Mouse (Mus musculus): ENCODE measurements at regions not wholly inside any gene's neighbourhood (a gene's known extent, or its start where the extent isn't known, plus 50 kb on each side); places are given as distances from the start of the nearest gene placed in this dataset.

- Histone ChIP-seq H3K36me3 (ENCODE audit: control insufficient read depth, insufficient read depth, low read length) (no peaks in the 10 kb centered on the region), H3K27me3 (replicated peaks; ENCODE audit: control insufficient read depth, insufficient read depth, low read length) (no peaks in the 10 kb centered on the region), H3K27ac (replicated peaks; ENCODE audit: low read depth, low read length) (no peak overlapping the region), H3K9ac (ENCODE audit: low read depth, low read length) (no peak overlapping the region), H3K9me3 (ENCODE audit: control insufficient read depth, low read length) (no peaks in the 10 kb centered on the region), H3K4me1 (ENCODE audit: control insufficient read depth, insufficient read depth, low read length) (peaks cover 13% of the 10 kb centered on the region), H3K4me2 (ENCODE audit: low read depth, low read length) (no peak overlapping the region), H3K4me3 (ENCODE audit: low read depth, low read length) (no peak overlapping the region)
- DNase-seq (ENCODE audit: low spot score) = no peak
- 66% methylated on average over 5 of the region's 5 CpGs for WGBS
- peak; percentile 44 for ATAC-seq (ENCODE audit: low read depth)
Observed at GRCm38 (mm10) chr6:99934394-99934793, 208.2 kb upstream of the Prok2 start.

- no peaks in the 10 kb centered on the region for H3K36me3 ChIP-seq (ENCODE audit: control insufficient read depth, insufficient read depth, low read length)
- WGBS = 72% methylated on average over 5 of the region's 5 CpGs
- no peak overlapping the region for H3K9ac ChIP-seq (ENCODE audit: low read depth, low read length)
- no peaks in the 10 kb centered on the region for H3K27me3 ChIP-seq (replicated peaks; ENCODE audit: control insufficient read depth, insufficient read depth, low read length)
- DNase-seq (ENCODE audit: low spot score) (no peak), ATAC-seq (ENCODE audit: low read depth) (no peak)
- H3K4me1 ChIP-seq (ENCODE audit: control insufficient read depth, insufficient read depth, low read length) = peaks cover 5% of the 10 kb centered on the region; the same call in 1 of the 2 replicates
- H3K4me3 ChIP-seq (ENCODE audit: low read depth, low read length) = no peak overlapping the region
- H3K27ac ChIP-seq (replicated peaks; ENCODE audit: low read depth, low read length) = no peak overlapping the region
- no peak overlapping the region for H3K4me2 ChIP-seq (ENCODE audit: low read depth, low read length)
- no peaks in the 10 kb centered on the region for H3K9me3 ChIP-seq (ENCODE audit: control insufficient read depth, low read length)
Observed at GRCm38 (mm10) chr6:99933404-99933803, 207.2 kb upstream of the Prok2 start.

GRCm38 (mm10) chr6:99932923-99933322, 206.7 kb upstream of the Prok2 start:
- Histone ChIP-seq H3K9me3 (ENCODE audit: control insufficient read depth, low read length) (no peaks in the 10 kb centered on the region), H3K4me1 (ENCODE audit: control insufficient read depth, insufficient read depth, low read length) (peaks cover 5% of the 10 kb centered on the region; the same call in 1 of the 2 replicates), H3K27ac (replicated peaks; ENCODE audit: low read depth, low read length) (no peak overlapping the region), H3K4me2 (ENCODE audit: low read depth, low read length) (no peak overlapping the region), H3K9ac (ENCODE audit: low read depth, low read length) (no peak overlapping the region), H3K4me3 (ENCODE audit: low read depth, low read length) (no peak overlapping the region), H3K27me3 (replicated peaks; ENCODE audit: control insufficient read depth, insufficient read depth, low read length) (no peaks in the 10 kb centered on the region), H3K36me3 (ENCODE audit: control insufficient read depth, insufficient read depth, low read length) (no peaks in the 10 kb centered on the region)
- WGBS = 52% methylated on average over 2 of the region's 2 CpGs
- ATAC-seq (ENCODE audit: low read depth) (no peak), DNase-seq (ENCODE audit: low spot score) (no peak)

- Histone ChIP-seq H3K27me3 (replicated peaks; ENCODE audit: control insufficient read depth, insufficient read depth, low read length) (no peaks in the 10 kb centered on the region), H3K9ac (ENCODE audit: low read depth, low read length) (no peak overlapping the region), H3K4me3 (ENCODE audit: low read depth, low read length) (no peak overlapping the region)
Observed at GRCm38 (mm10) chr6:99932405-99932804, 206.2 kb upstream of the Prok2 start.

GRCm38 (mm10) chr6:99931588-99931987, 205.4 kb upstream of the Prok2 start:
- no peaks in the 10 kb centered on the region for H3K27me3 ChIP-seq (replicated peaks; ENCODE audit: control insufficient read depth, insufficient read depth, low read length)
- H3K9me3 ChIP-seq (ENCODE audit: control insufficient read depth, low read length) = no peaks in the 10 kb centered on the region
- DNase-seq (ENCODE audit: low spot score) = no peak
- no peak for ATAC-seq (ENCODE audit: low read depth)
- H3K27ac ChIP-seq (replicated peaks; ENCODE audit: low read depth, low read length) = no peak overlapping the region
- peaks cover 5% of the 10 kb centered on the region; the same call in 1 of the 2 replicates for H3K4me1 ChIP-seq (ENCODE audit: control insufficient read depth, insufficient read depth, low read length)
- H3K9ac ChIP-seq (ENCODE audit: low read depth, low read length) = no peak overlapping the region
- no peak overlapping the region for H3K4me3 ChIP-seq (ENCODE audit: low read depth, low read length)
- H3K4me2 ChIP-seq (ENCODE audit: low read depth, low read length) = no peak overlapping the region
- WGBS = 71% methylated on average over 4 of the region's 4 CpGs
- H3K36me3 ChIP-seq (ENCODE audit: control insufficient read depth, insufficient read depth, low read length) = no peaks in the 10 kb centered on the region

More at GRCm38 (mm10) chr6:99932405-99932804, 206.2 kb upstream of the Prok2 start:
- ATAC-seq (ENCODE audit: low read depth) (no peak), DNase-seq (ENCODE audit: low spot score) (no peak)
- H3K27ac ChIP-seq (replicated peaks; ENCODE audit: low read depth, low read length) = no peak overlapping the region
- WGBS = 65% methylated on average over 6 of the region's 6 CpGs
- H3K4me1 ChIP-seq (ENCODE audit: control insufficient read depth, insufficient read depth, low read length) = peaks cover 5% of the 10 kb centered on the region; the same call in 1 of the 2 replicates
- H3K4me2 ChIP-seq (ENCODE audit: low read depth, low read length) = no peak overlapping the region
- H3K36me3 ChIP-seq (ENCODE audit: control insufficient read depth, insufficient read depth, low read length) = no peaks in the 10 kb centered on the region
- no peaks in the 10 kb centered on the region for H3K9me3 ChIP-seq (ENCODE audit: control insufficient read depth, low read length)

GRCm38 (mm10) chr6:99930316-99930715, 204.1 kb upstream of the Prok2 start:
- no peaks in the 10 kb centered on the region for H3K36me3 ChIP-seq (ENCODE audit: control insufficient read depth, insufficient read depth, low read length)
- no peak for DNase-seq (ENCODE audit: low spot score)
- no peak overlapping the region for H3K4me3 ChIP-seq (ENCODE audit: low read depth, low read length)
- H3K9me3 ChIP-seq (ENCODE audit: control insufficient read depth, low read length) = no peaks in the 10 kb centered on the region
- 92% methylated on average over 6 of the region's 6 CpGs for WGBS
- H3K27ac ChIP-seq (replicated peaks; ENCODE audit: low read depth, low read length) = no peak overlapping the region
- no peak for ATAC-seq (ENCODE audit: low read depth)
- no peak overlapping the region for H3K4me2 ChIP-seq (ENCODE audit: low read depth, low read length)
- H3K27me3 ChIP-seq (replicated peaks; ENCODE audit: control insufficient read depth, insufficient read depth, low read length) = no peaks in the 10 kb centered on the region
- H3K9ac ChIP-seq (ENCODE audit: low read depth, low read length) = no peak overlapping the region
- peaks cover 5% of the 10 kb centered on the region; the same call in 1 of the 2 replicates for H3K4me1 ChIP-seq (ENCODE audit: control insufficient read depth, insufficient read depth, low read length)

- DNase-seq (ENCODE audit: low spot score) (no peak), ATAC-seq (ENCODE audit: low read depth) (no peak)
- no peak overlapping the region for H3K9ac ChIP-seq (ENCODE audit: low read depth, low read length)
- no peaks in the 10 kb centered on the region for H3K9me3 ChIP-seq (ENCODE audit: control insufficient read depth, low read length)
- H3K4me3 ChIP-seq (ENCODE audit: low read depth, low read length) = no peak overlapping the region
- 60% methylated on average over 10 of the region's 10 CpGs for WGBS
- no peaks in the 10 kb centered on the region for H3K36me3 ChIP-seq (ENCODE audit: control insufficient read depth, insufficient read depth, low read length)
- no peak overlapping the region for H3K4me2 ChIP-seq (ENCODE audit: low read depth, low read length)
- no peaks in the 10 kb centered on the region for H3K4me1 ChIP-seq (ENCODE audit: control insufficient read depth, insufficient read depth, low read length)
- H3K27ac ChIP-seq (replicated peaks; ENCODE audit: low read depth, low read length) = no peak overlapping the region
- no peaks in the 10 kb centered on the region for H3K27me3 ChIP-seq (replicated peaks; ENCODE audit: control insufficient read depth, insufficient read depth, low read length)
Observed at GRCm38 (mm10) chr6:99927933-99928555, 201.9 kb upstream of the Prok2 start.

GRCm38 (mm10) chr6:99924181-99924580, 198.0 kb upstream of the Prok2 start:
- H3K27me3 ChIP-seq (replicated peaks; ENCODE audit: control insufficient read depth, insufficient read depth, low read length) = no peaks in the 10 kb centered on the region
- ATAC-seq (ENCODE audit: low read depth) = no peak
- H3K9ac ChIP-seq (ENCODE audit: low read depth, low read length) = no peak overlapping the region
- no peak for DNase-seq (ENCODE audit: low spot score)
- no peaks in the 10 kb centered on the region for H3K9me3 ChIP-seq (ENCODE audit: control insufficient read depth, low read length)
- no peaks in the 10 kb centered on the region for H3K36me3 ChIP-seq (ENCODE audit: control insufficient read depth, insufficient read depth, low read length)
- no peak overlapping the region for H3K4me2 ChIP-seq (ENCODE audit: low read depth, low read length)
- 37% methylated on average over 8 of the region's 8 CpGs for WGBS
- no peak overlapping the region for H3K27ac ChIP-seq (replicated peaks; ENCODE audit: low read depth, low read length)
- no peaks in the 10 kb centered on the region for H3K4me1 ChIP-seq (ENCODE audit: control insufficient read depth, insufficient read depth, low read length)
- H3K4me3 ChIP-seq (ENCODE audit: low read depth, low read length) = no peak overlapping the region

- ATAC-seq (ENCODE audit: low read depth) (peak; percentile 74; the same call in 1 of the 2 replicates), DNase-seq (ENCODE audit: low spot score) (peak; percentile 91)
- Histone ChIP-seq H3K27me3 (replicated peaks; ENCODE audit: control insufficient read depth, insufficient read depth, low read length) (no peaks in the 10 kb centered on the region), H3K4me3 (ENCODE audit: low read depth, low read length) (no peak overlapping the region), H3K36me3 (ENCODE audit: control insufficient read depth, insufficient read depth, low read length) (no peaks in the 10 kb centered on the region), H3K9ac (ENCODE audit: low read depth, low read length) (no peak overlapping the region), H3K4me2 (ENCODE audit: low read depth, low read length) (no peak overlapping the region), H3K9me3 (ENCODE audit: control insufficient read depth, low read length) (no peaks in the 10 kb centered on the region), H3K4me1 (ENCODE audit: control insufficient read depth, insufficient read depth, low read length) (no peaks in the 10 kb centered on the region), H3K27ac (replicated peaks; ENCODE audit: low read depth, low read length) (no peak overlapping the region)
- WGBS = 38% methylated on average over 5 of the region's 5 CpGs
Observed at GRCm38 (mm10) chr6:99921966-99922365, 195.8 kb upstream of the Prok2 start.
